Mouse (Mus musculus) right cerebral cortex, postnatal 14 days (tissue): ENCODE measurements at regions not wholly inside any gene's neighbourhood (a gene's known extent, or its start where the extent isn't known, plus 50 kb on each side); places are given as distances from the start of the nearest gene placed in this dataset.

ENCODE experiments used
- DNase-seq: peaks from one replicate; pipeline ENCODE4 v3.0.0; 2022

DNA sequence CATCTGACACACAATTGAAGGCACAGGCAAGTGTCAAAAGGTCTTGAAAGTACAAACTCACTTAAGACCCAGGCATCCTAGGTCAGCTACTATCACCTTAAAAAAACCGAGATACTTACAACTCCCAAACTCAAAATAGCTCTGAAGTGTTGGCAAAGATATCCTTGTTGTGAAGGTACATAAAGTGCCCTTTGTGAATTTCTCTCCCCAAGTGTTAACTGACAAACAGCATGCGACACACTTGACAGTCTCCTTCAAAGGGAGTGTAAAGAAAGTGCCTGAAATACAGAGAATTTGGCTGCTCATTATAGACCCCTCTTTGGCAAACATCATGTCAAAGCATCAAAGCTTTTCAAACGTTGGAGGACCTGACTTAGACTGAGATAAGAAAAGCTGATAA is 2634.2 kb downstream of the 9330182O14Rik start:
- no peak for DNase-seq

DNA sequence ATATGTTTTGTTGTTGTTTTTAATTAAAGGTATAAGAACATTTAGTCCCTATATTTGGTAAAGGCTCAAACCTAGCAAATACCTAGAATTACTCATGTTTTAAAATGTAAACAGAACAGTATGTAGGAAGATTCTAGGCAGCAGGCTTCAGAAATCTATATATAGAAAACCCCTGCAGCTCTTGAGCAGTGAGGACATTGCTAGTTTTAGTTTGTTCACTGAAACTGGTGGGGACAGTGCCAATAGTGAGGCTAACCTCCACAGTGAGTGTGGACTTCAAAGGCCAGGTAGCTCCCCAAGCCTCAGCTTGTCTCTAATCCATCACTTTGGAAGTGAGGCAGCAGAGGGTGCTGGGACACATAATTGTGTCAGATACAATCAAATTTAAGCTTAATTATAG is 2645.7 kb downstream of the 9330182O14Rik start:
- no peak for DNase-seq

DNA sequence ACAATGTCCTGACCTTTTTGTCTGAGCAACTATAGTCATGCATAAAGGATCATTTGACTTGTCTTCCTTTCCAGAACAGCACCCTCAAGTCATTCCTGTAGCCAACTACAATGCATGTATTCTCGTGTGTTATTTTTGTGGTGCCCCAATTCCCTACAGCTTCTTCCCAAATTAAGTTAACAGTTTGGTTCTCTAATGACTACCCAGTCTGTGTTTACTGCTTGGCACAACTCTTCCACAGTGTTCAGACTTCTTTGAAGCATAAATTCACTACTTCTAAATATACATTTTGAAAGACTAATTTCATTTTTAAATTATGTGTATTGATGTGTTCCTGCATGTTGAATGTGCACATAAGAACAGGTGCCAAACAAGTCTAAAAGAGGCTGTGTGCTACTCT is 2667.1 kb downstream of the 9330182O14Rik start:
- no peak for DNase-seq

DNA sequence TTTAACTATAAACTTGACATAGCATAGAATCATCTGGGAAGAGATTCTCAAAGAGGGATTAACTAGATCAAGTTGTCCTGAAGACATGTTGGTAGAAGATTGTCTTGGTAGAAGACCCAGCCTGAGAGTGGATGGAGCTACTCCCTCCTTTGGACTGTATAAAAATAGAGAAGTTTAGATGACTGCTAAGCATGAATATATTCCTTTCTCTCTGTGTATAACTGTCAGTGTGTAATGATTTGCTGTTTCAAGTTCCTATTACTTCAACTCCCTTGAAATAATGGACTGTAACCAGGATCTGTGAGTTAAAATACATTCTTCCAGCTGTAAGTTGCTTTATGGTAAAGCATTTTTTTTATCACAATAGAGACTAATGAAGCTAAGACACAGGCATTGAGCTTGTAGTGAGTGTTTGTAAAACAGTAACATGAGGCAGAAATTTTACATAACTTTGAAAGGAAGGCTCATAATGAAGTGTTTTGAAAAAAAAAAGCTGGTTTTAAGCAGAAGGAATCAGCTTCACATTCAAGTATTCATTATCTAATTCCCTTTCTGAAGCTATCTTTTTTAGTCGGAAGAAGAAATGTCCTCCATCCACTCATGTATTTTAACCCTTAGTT is 2676.8 kb downstream of the 9330182O14Rik start:
- DNase-seq, result no peak

DNA sequence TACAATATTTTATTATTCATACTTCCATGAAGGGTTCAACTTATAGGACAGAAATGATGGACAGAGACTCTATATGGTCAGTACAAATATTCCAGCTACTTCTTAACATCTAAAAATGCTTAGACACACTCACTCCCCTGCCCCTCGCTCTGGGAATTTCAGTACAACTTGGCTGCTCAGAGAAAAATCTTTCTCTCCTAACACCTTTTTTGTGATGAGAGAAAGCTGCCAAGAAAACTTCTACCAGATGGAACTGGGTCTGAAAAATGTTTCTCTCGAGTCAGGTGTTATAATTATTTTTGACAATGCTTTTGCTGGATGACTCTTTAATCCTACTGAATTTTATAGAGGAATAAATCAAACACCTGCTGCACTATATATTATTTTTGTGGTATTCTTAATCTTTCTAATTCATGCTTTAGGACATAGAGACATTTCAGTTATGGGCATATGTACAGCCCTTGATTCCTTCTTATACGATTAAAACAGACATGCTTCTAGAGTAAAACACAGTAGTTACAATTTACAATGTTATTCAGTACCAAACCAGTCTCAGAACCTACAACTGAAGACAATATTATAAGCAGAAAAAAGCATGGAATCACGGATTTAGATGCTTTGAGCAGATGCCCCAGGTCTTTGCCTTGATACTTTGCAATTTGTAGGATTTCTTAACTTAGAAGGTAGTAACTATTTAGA is 2681.0 kb downstream of the 9330182O14Rik start:
- no peak for DNase-seq

DNA sequence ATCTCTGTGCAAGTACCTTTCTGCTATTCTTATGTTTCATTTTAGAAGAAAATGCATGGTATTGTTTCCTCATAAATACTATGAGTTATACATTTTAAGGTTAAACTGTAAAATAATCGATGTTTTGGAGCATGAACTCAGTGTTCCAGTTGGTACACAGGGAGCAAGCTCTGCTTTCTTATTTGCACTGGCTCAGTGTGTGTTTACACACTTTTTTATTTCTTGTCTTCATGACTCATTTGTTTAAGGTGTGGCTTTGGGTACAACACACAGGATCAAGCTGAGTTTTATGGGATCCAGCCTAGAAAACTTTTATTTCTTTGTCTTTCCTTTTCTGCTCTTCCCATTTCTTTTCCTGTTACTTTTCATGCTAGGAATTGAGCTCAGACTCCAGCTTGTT is 2704.7 kb downstream of the 9330182O14Rik start:
- DNase-seq, result no peak

DNA sequence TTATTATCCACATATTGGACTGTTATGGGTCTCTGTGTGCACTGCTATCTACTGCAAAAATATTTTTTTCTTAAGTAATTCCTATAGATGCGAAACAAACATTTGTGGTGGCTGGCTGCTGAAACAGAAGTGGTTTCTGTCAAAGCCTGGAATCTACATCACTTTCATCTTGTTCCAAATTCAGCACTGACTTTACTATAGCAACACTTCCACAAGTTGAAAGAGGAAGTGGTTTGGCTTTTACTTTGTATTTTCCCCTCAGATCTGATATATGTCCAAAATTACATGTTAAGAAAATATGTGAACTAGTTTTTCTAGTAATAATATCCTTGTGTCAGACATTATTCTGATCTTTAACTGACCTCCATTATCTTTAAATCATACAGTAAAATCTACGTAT is 2715.8 kb downstream of the 9330182O14Rik start:
- no peak for DNase-seq

DNA sequence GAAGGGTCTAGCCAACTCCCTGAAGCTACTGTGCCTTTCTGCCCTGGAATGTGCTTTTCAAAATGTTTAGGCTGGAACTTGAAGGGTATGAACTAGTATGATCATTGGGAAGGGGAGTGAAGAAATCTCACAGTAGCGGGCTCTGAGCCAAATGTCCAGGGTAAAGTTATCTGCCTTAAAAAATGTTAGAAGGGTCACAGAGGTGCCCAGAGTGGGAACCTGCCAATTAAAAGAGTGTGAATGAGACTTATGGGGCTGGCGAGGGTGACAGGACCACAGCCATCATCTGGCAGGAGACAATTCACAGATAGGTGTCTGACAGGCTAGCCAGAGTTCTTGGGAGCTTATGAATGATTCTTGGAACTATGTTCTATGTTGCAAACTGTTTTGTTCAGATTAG is 2738.3 kb downstream of the 9330182O14Rik start:
- no peak for DNase-seq

DNA sequence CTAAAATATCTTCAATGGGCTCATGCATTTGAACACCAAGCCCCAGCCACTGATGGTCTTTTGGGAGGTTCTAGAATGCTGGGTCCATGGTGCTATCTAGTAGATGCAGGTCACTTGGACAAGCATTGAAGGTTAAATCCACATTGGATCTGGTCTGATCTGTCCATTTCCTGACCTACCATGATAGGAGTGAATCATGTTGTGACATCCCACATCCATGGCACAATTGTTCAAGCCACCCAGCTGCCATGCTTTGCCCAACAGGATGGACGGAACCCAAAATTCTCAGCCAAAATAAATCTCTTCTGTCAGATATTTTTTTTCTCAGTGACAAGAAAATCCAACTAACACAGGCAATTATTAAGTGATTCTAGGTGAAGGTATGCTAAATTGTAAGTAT is 2760.4 kb downstream of the 9330182O14Rik start:
- DNase-seq, result no peak

DNA sequence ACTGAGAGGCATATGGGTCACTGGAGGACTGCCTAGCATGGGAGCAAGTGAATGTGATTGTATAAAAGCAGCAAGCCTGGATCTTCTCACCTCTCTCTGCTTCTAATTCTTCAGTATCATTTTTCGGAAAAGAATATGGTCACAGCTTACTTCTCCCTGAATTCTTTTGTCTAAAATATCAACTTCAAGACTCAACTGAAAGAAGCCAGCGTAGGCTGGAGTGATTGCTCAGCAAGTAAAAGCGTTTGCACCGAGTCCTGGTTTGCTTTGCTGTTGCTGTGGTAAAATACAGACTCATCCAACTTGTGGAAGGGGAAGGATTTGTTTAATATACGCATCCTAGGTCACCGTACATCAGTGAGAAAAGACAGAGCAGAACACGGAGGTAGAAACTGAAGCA is 2765.9 kb downstream of the 9330182O14Rik start:
- DNase-seq, result no peak

DNA sequence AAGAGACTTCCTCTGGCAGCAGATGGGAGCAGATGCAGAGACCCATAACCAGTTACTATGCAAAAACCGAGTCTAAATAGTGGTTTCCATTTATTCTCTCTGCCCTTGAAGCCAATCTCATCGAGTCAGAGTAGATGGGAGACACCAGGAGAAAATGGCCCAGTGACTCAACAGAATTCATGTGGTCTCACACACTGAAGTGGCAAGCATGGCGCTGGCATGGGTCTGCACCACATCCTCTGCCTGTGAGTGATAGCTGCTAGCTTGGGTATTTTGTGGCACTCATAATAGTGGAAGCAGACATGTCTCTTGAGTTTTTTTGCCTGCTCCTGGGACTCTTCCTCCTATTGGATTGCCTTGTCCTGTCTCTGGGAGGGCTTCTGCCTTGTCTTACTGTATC is 2767.6 kb downstream of the 9330182O14Rik start:
- DNase-seq, result no peak

DNA sequence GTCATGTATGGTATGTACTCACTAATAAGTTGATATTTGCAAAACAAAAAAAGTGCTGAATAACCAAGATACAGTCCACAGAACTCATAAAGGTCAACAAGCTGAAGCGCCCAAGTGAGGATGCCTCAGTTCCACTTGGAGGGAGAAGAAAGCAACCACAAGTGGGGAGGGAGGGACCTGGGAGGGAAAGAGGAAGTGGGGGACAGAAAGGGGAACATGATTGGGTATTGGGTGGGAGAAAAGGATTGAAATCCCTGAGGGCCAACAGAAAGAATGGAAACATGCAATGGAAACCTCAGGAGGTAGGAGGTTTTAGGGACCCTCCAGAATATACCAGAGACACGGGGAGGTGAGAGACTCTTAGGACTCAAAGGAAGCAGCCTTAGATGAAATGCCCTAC is 2777.2 kb downstream of the 9330182O14Rik start:
- DNase-seq, result no peak

DNA sequence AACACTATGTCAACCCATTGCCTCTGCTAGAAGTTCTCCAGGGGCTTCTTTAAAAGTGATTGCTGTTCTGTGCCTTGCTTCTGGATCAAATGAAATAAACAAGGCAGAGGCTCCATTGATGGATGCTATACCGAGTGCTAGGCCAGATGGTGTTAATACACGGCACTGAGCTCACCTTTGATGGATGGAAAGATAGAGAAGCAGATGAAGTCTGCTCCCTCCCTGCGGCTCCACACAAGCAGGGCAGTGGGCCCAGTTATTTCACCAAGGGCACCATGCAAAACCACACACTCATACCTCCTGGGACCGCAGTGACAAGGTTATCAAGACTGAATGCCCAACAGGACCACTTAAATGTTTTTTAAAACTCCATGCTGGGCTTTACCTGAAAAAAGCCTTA is 2778.7 kb downstream of the 9330182O14Rik start:
- no peak for DNase-seq

DNA sequence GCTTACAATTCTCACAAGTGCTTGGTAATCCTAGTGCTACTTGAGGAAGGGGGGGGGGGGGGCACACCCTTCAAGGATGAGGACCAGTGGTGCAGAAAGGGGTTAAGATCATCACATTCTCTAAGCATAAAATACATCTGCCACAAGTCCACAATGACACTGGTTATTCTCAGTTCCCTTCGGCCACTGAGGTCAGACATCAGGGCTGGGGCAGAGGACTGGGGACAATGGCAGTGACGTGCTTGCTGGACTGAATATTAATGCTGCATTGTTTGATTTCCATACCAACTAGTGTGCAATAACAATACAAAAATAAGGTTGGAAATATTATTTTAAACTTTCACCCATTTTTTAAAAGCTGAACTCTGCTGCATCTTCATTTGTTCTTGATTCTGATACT is 2779.1 kb downstream of the 9330182O14Rik start:
- DNase-seq, result no peak

DNA sequence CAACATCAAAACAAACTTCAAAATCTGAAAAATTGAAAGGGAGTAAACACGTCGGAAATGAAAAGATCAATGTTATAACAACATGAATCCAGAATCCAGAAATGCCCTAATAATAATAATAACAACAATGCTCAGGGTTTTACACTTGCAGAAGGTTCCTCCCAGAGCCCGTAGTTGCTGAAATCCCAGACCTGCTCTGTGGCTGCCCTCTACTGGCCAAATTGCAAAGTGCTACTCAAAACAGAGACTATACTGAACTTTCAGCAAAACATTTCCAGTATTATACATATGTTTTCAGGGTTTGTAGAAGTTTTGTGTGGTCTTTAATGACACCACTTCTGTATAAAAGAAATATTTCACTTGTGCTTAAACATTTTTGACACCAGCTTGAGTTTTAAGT is 2779.9 kb downstream of the 9330182O14Rik start:
- peak; percentile 78 for DNase-seq

DNA sequence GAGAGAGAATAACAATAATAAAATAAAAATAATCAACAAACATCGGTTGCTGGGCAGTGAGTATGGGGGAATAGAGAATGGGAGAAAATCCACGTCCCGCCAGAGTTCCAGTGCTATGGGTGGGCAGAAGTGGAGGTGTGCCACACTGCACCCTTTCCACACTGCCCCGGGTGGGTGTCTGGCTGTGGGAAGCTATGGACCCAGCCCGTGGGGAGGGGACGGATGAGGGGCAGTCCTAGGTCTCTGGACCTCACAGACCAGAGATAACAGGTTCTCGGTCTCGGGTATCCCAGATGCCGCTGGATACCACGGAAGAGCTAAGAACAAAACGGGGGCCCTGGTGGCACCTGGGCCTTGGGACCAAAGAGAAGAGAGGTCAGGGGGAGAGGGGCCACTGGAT is 2781.0 kb downstream of the 9330182O14Rik start:
- DNase-seq, result no peak

DNA sequence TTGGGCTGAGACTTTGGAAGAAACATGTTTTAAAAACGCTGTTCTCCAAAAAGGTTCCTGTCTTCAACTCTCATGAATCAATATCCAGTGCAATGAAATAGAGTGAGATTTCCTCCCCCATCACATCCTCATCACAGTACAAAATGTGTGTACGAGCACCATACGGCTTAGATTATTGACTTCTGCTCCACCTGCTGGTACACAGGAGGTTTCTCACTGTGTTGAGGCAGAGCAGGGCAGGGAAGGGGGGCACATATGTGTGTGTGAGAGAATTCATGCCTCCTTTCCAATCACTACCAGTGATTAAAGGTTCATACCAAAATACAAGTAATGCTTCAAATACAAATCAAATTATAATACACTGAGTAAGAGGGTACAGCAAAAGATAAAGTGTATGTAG is 2787.5 kb downstream of the 9330182O14Rik start:
- no peak for DNase-seq

DNA sequence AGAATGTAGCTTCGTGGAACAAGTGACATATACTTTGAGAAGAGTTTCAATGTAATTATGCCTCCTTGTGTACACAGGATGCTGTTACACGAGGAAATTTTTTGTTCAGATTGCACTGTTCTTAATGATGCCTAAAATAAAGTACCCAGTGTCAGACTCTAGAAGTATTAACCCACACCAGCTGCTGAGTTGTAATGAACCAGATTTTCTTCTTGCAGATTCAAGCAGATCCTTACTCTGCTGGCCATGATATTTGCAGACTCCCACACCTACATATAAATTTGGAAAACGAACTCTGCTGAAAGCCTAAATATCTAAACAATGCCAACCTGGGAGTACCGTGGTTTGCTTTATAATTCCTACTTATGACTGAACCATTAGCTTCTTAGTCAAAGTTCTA is 2794.2 kb downstream of the 9330182O14Rik start:
- no peak for DNase-seq

DNA sequence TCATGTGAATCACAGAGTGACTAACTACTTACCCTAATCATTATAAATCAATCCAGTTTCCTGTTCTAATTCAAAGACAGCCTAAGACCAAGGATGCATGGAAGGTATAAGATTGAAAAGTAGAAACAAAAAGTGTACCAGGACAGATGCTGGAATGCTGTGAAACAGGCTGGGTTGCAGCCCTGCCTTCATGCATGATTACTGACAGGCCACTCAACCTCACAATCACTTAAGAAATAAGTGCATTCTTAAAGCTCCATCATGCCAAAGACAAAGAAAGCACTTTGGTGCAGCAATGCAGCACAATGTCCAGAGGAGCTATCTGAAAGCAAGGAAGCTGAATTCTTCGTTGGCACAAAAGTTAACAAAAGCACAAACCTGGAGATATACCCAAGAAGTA is 2810.4 kb downstream of the 9330182O14Rik start:
- DNase-seq, result no peak

DNA sequence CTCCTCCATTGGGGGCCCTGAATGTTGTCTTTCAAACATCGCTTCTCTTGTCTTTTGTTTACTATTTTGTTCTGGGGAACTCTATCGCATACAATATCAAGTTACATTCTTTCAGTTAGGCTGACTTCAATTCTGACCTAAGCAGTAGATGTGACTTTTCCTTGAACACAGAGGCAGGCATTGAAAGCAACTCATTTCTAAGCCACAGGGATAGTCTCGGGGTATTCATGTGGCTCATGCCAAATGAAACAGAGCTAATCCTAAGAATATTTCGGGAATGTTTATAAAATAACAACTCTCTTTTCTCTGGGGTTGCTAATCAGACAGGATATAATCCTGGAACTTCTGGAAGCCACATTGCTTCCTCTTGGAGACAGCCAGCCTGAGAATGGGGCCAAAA is 2821.0 kb downstream of the 9330182O14Rik start:
- DNase-seq, result no peak

DNA sequence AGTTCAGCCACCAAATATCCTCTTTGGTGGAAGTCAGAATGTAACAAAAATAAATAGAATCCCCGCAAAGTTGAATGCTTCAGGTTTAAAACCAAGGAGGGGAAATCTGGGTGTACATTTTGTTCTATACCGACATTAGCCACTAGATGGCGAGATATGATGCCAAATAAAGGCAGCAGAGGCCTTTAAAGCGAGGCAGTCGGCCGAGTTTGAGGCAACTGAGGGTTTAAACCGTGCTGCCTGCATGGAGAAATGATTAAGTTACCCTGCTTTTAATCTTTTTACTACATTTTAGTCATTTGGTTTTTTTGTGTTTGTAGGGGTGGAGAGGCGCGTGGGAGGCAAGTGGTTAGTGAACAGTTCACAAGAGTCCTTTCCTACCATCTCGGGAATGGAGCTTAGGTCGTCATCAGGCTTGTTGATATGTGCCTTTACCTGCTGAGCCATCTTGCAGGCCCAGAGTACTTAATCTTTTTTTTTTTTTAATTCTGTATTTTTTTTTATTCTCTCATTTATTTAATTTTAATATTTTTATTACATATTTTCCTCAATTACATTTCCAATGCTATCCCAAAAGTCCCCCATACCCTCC is 2828.7 kb downstream of the 9330182O14Rik start:
- peak; percentile 40 for DNase-seq

DNA sequence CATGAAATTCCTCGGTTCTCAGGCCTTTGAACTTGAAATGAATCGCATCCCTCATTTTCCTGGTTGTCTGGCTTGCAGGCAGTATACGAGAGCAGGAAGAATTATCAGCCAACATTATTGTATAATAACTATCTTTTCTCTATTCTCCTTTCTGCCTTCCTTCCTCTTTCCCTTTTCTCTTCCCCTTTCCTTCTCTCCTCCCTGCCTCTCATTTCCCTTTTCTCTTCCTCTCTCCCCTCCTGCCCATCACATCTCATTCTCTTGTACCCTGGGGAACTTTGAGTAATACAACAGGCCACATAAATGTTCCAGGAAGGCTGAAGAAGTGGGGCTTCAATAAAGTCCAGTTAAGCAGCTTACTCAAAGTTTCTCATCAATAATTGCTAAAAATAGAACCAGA is 2831.1 kb downstream of the 9330182O14Rik start:
- DNase-seq, result no peak
